Mouse (Mus musculus): ENCODE measurements at regions not wholly inside any gene's neighbourhood (a gene's known extent, or its start where the extent isn't known, plus 50 kb on each side); places are given as distances from the start of the nearest gene placed in this dataset.
A peak's percentile ranks its signal among the peaks of the same experiment; 100 is the strongest.

GRCm38 (mm10) chr7:142835319-142835718, 92.1 kb upstream of the Ins2 start:
- no peak for DNase-seq (ENCODE audit: extremely low spot score in 1 of 2, low spot score in 1 of 2)

GRCm38 (mm10) chr7:142830969-142831673, 87.9 kb upstream of the Ins2 start:
- no peak for DNase-seq (ENCODE audit: extremely low spot score in 1 of 2, low spot score in 1 of 2)

GRCm38 (mm10) chr7:142810711-142811110, 67.5 kb upstream of the Ins2 start:
- no peak for DNase-seq (ENCODE audit: extremely low spot score in 1 of 2, low spot score in 1 of 2)

- peak; percentile 17 to 59 for DNase-seq (ENCODE audit: extremely low spot score in 1 of 2, low spot score in 1 of 2)
These were observed 56.2 kb upstream of the Ins2 start for GRCm38 (mm10) chr7:142799424-142799823.

- no peak for DNase-seq (ENCODE audit: extremely low spot score in 1 of 2, low spot score in 1 of 2)
These were observed 51.3 kb upstream of the Ins2 start for GRCm38 (mm10) chr7:142794481-142794880.

All from layer of hippocampus, postnatal 25 days (tissue).